Mouse (Mus musculus) embryonic fibroblast, embryonic 13.5 days (primary cell): ENCODE results near the gene Sart1.

Experiments
- CTCF ChIP-seq: IDR thresholded peaks from 2 replicates; pipeline ENCODE4 v1.5.1; 2011; ENCODE audit warnings: mild to moderate bottlenecking, control low read depth, low read length, moderate library complexity, borderline replicate concordance; ENCODE audit not compliant: insufficient read depth
- POLR2A ChIP-seq: IDR thresholded peaks from 2 replicates; pipeline ENCODE4 v1.6.1; 2011; ENCODE audit warnings: low read depth, mild to moderate bottlenecking, control low read depth, low read length, moderate library complexity

GRCm38 (mm10) chr19:5353609-5354008, 34.9 kb downstream of the Sart1 start:
- TF ChIP-seq POLR2A (no peak), CTCF (no peak)
